Mouse (Mus musculus) lung, postnatal 0 days (tissue): Measurements from ENCODE around the gene Slc7a10. TPM values are rescaled to one million over a fixed set of nuclear protein-coding genes. Genes with fewer than 3 reads are reported as not detected.

Experiments used
- ATAC-seq: fragments of 200-750 bp; cut with Nextera tagmentation; 2 replicates; pipeline ENCODE4 v1.8.0; 2017; ENCODE audit warnings: moderate library complexity
- DNase-seq: peaks from one replicate; pipeline ENCODE4 v3.0.0-alpha.2; 2016; ENCODE audit warnings: low spot score
- H3K27ac ChIP-seq: fragments of 300-500 bp; sonication (generic); 2 replicates; pipeline ENCODE4 v1.5.1; 2014; ENCODE audit warnings: antibody characterized with exemption, mild to moderate bottlenecking, low read length, mixed read lengths
- H3K27me3 ChIP-seq: fragments of 300-500 bp; sonication (generic); replicated peaks from 2 replicates; pipeline ENCODE4 v1.6.1; 2014; ENCODE audit warnings: low read length, mixed read lengths; ENCODE audit not compliant: insufficient read depth
- H3K36me3 ChIP-seq: fragments of 300-500 bp; sonication (generic); 2 replicates; pipeline ENCODE4 v1.6.1; 2014; ENCODE audit warnings: low read length, mixed read lengths; ENCODE audit not compliant: insufficient read depth
- H3K4me1 ChIP-seq: fragments of 300-500 bp; sonication (generic); 2 replicates; pipeline ENCODE4 v1.6.1; 2014; ENCODE audit warnings: antibody characterized with exemption, low read depth, low read length, mixed read lengths; ENCODE audit not compliant: insufficient read depth
- H3K4me2 ChIP-seq: fragments of 300-500 bp; sonication (generic); replicated peaks from 2 replicates; pipeline ENCODE4 v1.6.1; 2014; ENCODE audit warnings: low read depth, mild to moderate bottlenecking, low read length, moderate library complexity, mixed read lengths
- H3K4me3 ChIP-seq: fragments of 300-500 bp; sonication (generic); 2 replicates; pipeline ENCODE4 v1.5.1; 2014; ENCODE audit warnings: low read depth, low read length
- H3K9ac ChIP-seq: fragments of 300-500 bp; sonication (generic); replicated peaks from 2 replicates; pipeline ENCODE4 v1.6.1; 2014; ENCODE audit warnings: low read depth, mild to moderate bottlenecking
- H3K9me3 ChIP-seq: fragments of 300-500 bp; sonication (generic); 2 replicates; pipeline ENCODE4 v1.6.1; 2016; ENCODE audit warnings: low read length, mixed read lengths
- CTCF ChIP-seq: IDR thresholded peaks from 2 replicates; pipeline ENCODE4 v1.5.1; 2016; ENCODE audit warnings: antibody characterized with exemption, mild to moderate bottlenecking
- EP300 ChIP-seq: IDR thresholded peaks from 2 replicates; pipeline ENCODE4 v1.6.1; 2016; ENCODE audit warnings: antibody characterized with exemption, mild to moderate bottlenecking, control low read depth
- WGBS: fragments of 180-500 bp; shearing (Covaris S2); extraction: QIAGEN DNeasy Blood & Tissue Kit; methylation state at CpG from one replicate; pipeline ENCODE4 v1.1.7; 2014; 5-methylcytosine and 5-hydroxymethylcytosine counted together
- polyA plus RNA-seq: library from polyadenylated mRNA; unstranded; fragments of >200 nt; fragmentation: Nextera tagmentation; extraction: Ambion mirVana; gene quantifications from 2 replicates; pipeline ENCODE4 v1.2.1, GENCODE M21; 2015

Gene Slc7a10
- polyA plus RNA-seq, 1 experiment from 2014 or later: 21.7 TPM

DNA sequence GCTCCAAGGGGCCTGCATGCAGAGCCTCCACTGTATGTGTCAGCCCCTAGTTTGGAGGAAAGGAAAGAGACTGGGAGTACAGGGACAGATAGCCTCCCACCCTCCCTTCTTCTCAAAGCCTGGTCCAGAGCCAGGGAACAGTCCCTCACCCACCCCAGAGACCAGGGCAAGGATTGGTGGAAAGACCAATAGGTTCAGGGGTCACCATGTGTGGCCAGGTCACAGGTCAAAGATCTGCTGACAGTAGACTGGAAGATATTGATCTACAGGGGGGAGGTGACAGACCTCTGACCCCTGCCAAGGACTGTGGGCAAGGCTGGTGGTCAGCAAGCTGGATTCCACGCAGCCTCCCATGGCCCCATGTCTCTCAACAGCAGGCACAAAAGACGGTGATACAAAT is 18.3 kb upstream of the Slc7a10 start:
- no peak overlapping the region for H3K27ac ChIP-seq
- H3K36me3 ChIP-seq: no peaks in the 10 kb centered on the region
- H3K9ac ChIP-seq: no peak overlapping the region
- H3K9me3 ChIP-seq: no peaks in the 10 kb centered on the region
- TF ChIP-seq EP300 (no peak), CTCF (no peak)
- no peaks in the 10 kb centered on the region for H3K27me3 ChIP-seq
- H3K4me1 ChIP-seq: no peaks in the 10 kb centered on the region
- H3K4me2 ChIP-seq: no peak overlapping the region
- WGBS: 70% methylated on average over 2 of the region's 2 CpGs
- no peak for ATAC-seq
- no peak for DNase-seq
- H3K4me3 ChIP-seq: no peak overlapping the region

DNA sequence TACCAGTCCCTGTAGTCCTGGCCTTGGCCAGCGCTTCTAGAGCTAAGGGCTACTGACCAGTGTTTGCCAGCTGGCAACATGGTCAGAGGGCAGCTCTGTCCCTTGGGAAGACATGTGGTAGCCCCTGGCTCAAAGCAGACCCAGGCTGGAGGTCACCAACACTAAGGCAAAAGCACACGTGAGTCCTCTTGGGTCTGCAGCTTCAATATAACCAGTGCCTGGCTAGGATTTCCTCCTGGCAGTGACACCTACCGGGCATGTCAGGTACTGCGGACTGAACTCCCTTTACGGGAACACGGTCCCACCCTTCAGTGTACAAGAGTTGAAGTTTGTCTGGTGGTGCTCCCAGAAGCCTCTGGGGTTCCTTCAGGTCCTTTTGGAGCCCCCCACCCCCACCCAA is 16.8 kb upstream of the Slc7a10 start:
- 14% methylated on average over 6 of the region's 6 CpGs for WGBS

DNA sequence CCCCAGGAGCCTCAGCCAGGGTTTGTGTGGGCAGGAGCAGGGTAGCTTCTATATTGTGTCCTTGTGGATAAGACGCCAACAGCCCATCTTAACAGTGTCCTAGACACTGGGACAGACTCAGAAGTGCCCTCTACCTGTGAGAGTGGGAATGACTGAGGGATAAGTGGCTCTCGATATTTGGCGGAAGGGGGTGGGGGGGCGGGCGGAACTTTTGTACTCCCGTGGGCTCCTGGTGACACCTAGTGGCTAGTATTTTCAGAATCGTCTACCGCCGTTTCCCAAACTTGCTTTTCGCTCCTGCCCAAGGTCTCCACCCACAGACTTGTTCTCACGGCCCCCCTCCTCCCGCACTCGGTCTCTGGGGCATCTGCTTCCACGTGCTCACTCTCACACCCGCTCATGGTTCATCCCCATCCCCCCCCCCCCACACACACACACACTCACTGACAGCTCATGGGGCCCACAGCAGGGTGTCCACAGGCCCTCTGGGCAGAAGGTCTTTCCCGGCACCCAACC is 14.3 kb upstream of the Slc7a10 start:
- peak; percentile 81 for ATAC-seq
- Histone ChIP-seq H3K9me3 (no peaks in the 10 kb centered on the region), H3K27ac (no peak overlapping the region), H3K4me1 (no peaks in the 10 kb centered on the region), H3K9ac (no peak overlapping the region), H3K4me2 (no peak overlapping the region), H3K36me3 (no peaks in the 10 kb centered on the region), H3K27me3 (no peaks in the 10 kb centered on the region), H3K4me3 (no peak overlapping the region)
- TF ChIP-seq EP300 (no peak), CTCF (peak; percentile 87)
- 2% methylated on average over 13 of the region's 16 CpGs for WGBS
- peak; percentile 89 for DNase-seq

More for the DNA sequence above, 16.8 kb upstream of the Slc7a10 start:
- Histone ChIP-seq H3K27ac (no peak overlapping the region), H3K4me2 (no peak overlapping the region), H3K27me3 (no peaks in the 10 kb centered on the region), H3K9ac (no peak overlapping the region), H3K4me3 (no peak overlapping the region), H3K36me3 (no peaks in the 10 kb centered on the region), H3K4me1 (no peaks in the 10 kb centered on the region), H3K9me3 (no peaks in the 10 kb centered on the region)
- peak; percentile 68 for ATAC-seq
- DNase-seq: peak; percentile 89
- TF ChIP-seq CTCF (peak; percentile 97), EP300 (no peak)

DNA sequence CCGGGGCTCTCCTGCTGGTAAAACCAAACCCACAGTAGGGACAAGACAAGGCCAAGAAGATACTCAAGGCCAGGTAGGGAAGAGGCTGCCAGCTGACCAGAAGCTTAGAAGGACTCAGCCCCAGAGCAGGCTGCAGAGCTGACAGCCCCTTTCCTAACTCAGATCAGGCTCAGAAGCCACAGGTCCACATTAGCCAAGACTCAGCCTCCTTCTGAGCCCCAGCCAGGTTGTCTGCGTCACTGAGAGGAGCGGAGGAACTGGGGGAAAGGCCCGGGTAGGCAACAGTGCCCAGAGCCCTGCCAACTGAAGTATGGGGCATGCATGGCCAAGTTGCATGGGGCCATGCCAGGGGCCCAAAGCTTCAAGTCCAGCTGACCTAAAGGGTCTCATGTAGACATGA is 13.7 kb upstream of the Slc7a10 start:
- 67% methylated on average over 4 of the region's 4 CpGs for WGBS
- H3K27ac ChIP-seq: no peak overlapping the region
- H3K4me2 ChIP-seq: no peak overlapping the region
- H3K27me3 ChIP-seq: no peaks in the 10 kb centered on the region
- H3K36me3 ChIP-seq: no peaks in the 10 kb centered on the region
- DNase-seq (no peak), ATAC-seq (no peak)
- no peaks in the 10 kb centered on the region for H3K4me1 ChIP-seq
- H3K9ac ChIP-seq: no peak overlapping the region
- H3K9me3 ChIP-seq: no peaks in the 10 kb centered on the region
- TF ChIP-seq CTCF: no peak
- no peak for TF ChIP-seq EP300
- H3K4me3 ChIP-seq: no peak overlapping the region

DNA sequence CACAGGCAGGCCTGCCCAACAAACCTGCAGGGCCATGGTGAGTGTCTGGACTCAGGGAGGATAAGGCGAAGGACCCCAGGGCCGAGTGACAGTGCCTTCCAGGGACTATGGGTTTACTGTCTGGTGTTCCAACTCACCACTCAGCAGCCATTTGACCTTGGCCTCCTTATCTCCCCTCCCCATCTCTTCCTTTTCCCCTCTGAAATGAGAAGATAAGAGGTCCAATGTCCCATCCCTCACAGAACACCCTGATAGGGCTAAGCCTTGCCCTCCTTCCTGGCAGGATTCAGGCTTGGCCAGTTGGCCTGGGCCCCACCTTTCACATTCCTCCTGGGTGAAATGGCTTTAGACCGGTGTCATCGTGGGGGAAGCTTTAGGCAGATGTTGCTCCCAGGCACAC is 10.7 kb upstream of the Slc7a10 start:
- DNase-seq (no peak), ATAC-seq (no peak)
- no peak overlapping the region for H3K9ac ChIP-seq
- H3K36me3 ChIP-seq: no peaks in the 10 kb centered on the region
- no peak overlapping the region for H3K4me2 ChIP-seq
- WGBS: 60% methylated on average over 4 of the region's 4 CpGs
- H3K4me3 ChIP-seq: no peak overlapping the region
- no peak overlapping the region for H3K27ac ChIP-seq
- H3K27me3 ChIP-seq: no peaks in the 10 kb centered on the region
- TF ChIP-seq CTCF: no peak
- TF ChIP-seq EP300: no peak
- no peaks in the 10 kb centered on the region for H3K4me1 ChIP-seq
- H3K9me3 ChIP-seq: no peaks in the 10 kb centered on the region

DNA sequence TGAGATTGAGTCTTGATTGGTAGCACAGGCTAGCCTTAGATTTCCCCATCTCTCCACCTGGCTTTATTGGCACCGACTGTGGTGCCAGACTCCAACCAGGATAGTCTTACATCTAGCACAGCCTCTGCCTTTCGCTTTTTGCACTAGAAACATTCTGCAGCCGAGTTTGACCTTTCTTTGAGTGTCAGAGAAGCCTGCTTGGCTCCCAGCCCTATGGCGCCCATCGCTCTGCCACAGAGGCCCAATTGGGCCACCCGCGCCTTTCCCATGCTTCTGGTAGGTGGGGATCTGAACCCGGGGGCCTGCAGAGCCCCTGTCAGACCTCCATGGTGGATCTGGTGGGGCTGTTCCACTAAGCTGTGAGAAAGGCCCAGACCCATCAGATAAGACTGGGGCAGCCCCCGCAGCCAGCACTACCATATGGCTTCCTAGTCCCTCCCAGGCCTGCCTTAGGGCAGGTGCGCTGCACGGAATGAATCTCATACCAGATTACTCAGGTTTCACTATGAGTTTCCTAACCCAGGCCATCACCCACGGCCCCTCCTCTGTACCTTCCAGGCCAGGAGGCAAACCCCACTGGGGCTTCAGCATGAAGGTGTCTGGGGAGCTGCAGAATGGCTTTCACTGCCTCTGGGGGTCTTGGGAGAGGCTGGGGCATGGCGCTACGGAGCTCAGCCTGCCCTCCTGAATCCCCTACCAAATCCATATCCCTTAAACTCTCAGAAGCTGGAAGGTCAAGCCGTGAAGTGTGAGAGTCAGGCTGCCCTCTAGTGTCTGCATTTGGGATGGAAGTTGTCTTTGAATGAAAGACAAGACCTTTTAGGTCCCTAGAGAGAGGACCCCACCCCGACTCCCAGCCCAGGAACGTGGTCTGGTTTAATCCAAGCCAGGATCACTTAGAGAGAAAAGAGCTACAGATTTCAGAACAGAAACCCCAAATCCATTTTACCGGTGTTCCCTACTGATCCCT is 9.5 kb upstream of the Slc7a10 start:
- Histone ChIP-seq H3K9me3 (no peaks in the 10 kb centered on the region), H3K9ac (no peak overlapping the region), H3K4me3 (no peak overlapping the region), H3K27me3 (no peaks in the 10 kb centered on the region), H3K4me2 (no peak overlapping the region), H3K4me1 (no peaks in the 10 kb centered on the region), H3K36me3 (no peaks in the 10 kb centered on the region), H3K27ac (no peak overlapping the region)
- ATAC-seq (no peak), DNase-seq (peak; percentile 55)
- WGBS: 46% methylated on average over 18 of the region's 18 CpGs
- TF ChIP-seq CTCF: peak; percentile 74
- TF ChIP-seq EP300: no peak
